Mouse (Mus musculus) CH12.LX (cell line): ENCODE measurements around the gene Clic4.

Experiments
- CHD2 ChIP-seq: IDR thresholded peaks from 2 replicates; pipeline ENCODE4 v1.6.1; 2011; ENCODE audit warnings: low read length, improper control_type of control experiment
- CTCF ChIP-seq, 2 experiments: IDR thresholded peaks in 1 of 2; conservative IDR thresholded peaks in 1 of 2; 2 replicates each; pipeline ENCODE4 v1.5.1; 2011 to 2012; ENCODE audit warnings: low read depth in 2 of 2, low read length in 2 of 2, improper control_type of control experiment in 1 of 2, inconsistent platforms in 1 of 2, mild to moderate bottlenecking in 1 of 2, moderate library complexity in 1 of 2
- ELF1 ChIP-seq: IDR thresholded peaks from 2 replicates; pipeline ENCODE4 v1.6.1; 2014; ENCODE audit warnings: low read depth, mild to moderate bottlenecking, inconsistent platforms, low read length, improper control_type of control experiment
- EP300 ChIP-seq: IDR thresholded peaks from 2 replicates; pipeline ENCODE4 v1.6.1; 2011; ENCODE audit warnings: low read length, improper control_type of control experiment
- GABPA ChIP-seq: IDR thresholded peaks from 2 replicates; pipeline ENCODE4 v1.6.1; 2012; ENCODE audit warnings: low read depth, low read length, improper control_type of control experiment, inconsistent platforms; ENCODE audit not compliant: insufficient replicate concordance
- HCFC1 ChIP-seq: IDR thresholded peaks from 2 replicates; pipeline ENCODE4 v1.6.1; 2012; ENCODE audit warnings: low read depth, mild to moderate bottlenecking, inconsistent platforms, low read length, improper control_type of control experiment
- JUN ChIP-seq: IDR thresholded peaks from 2 replicates; pipeline ENCODE4 v1.6.1; 2011; ENCODE audit warnings: low read depth, mild to moderate bottlenecking, low read length, improper control_type of control experiment, moderate library complexity; ENCODE audit not compliant: insufficient read depth
- SMC3 ChIP-seq: IDR thresholded peaks from 2 replicates; pipeline ENCODE4 v1.6.1; 2011; ENCODE audit warnings: low read depth, low read length, improper control_type of control experiment
- TBP ChIP-seq: conservative IDR thresholded peaks from 2 replicates; pipeline ENCODE4 v1.6.1; 2011; ENCODE audit warnings: low read depth, low read length, improper control_type of control experiment
- TCF12 ChIP-seq: IDR thresholded peaks from 2 replicates; pipeline ENCODE4 v1.6.1; 2014; ENCODE audit warnings: low read depth, mild to moderate bottlenecking, inconsistent platforms, low read length, improper control_type of control experiment
- USF1 ChIP-seq: IDR thresholded peaks from 2 replicates; pipeline ENCODE4 v1.6.1; 2014; ENCODE audit warnings: low read depth, mild to moderate bottlenecking, inconsistent platforms, low read length, improper control_type of control experiment
- ZKSCAN1 ChIP-seq: IDR thresholded peaks from 2 replicates; pipeline ENCODE4 v1.6.1; 2012; ENCODE audit warnings: low read depth, inconsistent platforms, low read length, improper control_type of control experiment, borderline replicate concordance
- ZNF384 ChIP-seq: IDR thresholded peaks from 2 replicates; pipeline ENCODE4 v1.6.1; 2012; ENCODE audit warnings: low read depth, low read length, improper control_type of control experiment, inconsistent platforms

DNA sequence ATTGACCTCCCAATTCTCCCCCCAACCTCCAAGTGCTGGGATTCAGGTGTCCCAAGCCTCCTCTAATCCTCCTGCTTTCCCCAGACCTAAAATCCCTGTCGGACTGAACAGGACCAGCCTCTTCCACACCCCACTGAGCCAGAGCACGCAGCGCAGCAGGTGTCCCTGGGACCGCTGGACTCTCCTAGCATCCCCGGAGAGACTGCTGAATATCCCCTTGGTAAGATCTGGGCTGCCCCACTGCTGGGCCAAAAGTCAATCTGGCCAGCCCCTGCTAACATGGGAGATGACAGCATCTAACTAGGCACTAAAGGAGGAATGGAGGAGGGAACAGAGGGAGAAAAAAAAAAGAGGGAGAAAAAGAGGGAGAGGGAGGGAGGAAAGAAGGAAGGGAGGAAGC, 67.4 kb downstream of the Clic4 start:
- TF ChIP-seq CTCF (conservative IDR thresholded peaks at IDR 0.05 in 1 of 2, IDR thresholded peaks at IDR 0.05 in 1 of 2; ENCODE audit: low read depth in 2 of 2, low read length in 2 of 2) (no peak), HCFC1 (no peak), CHD2 (no peak), TBP (no peak), SMC3 (no peak), JUN (no peak), ZNF384 (no peak), GABPA (no peak), ELF1 (no peak), EP300 (no peak), USF1 (no peak), ZKSCAN1 (no peak), TCF12 (no peak)
